Mouse (Mus musculus) hindbrain, embryonic 16.5 days (tissue): ENCODE data around the gene Calml4. TPM values are rescaled to one million over a fixed set of nuclear protein-coding genes. Genes with fewer than 3 reads are reported as not detected.
A peak's percentile ranks its signal among the peaks of the same experiment; 100 is the strongest.

Source experiments
- ATAC-seq: fragments of 200-750 bp; cut with Nextera tagmentation; 2 replicates; pipeline ENCODE4 v1.8.0; 2017; ENCODE audit warnings: moderate TSS enrichment, moderate library complexity
- H3K27ac ChIP-seq: fragments of 300-500 bp; sonication (generic); 2 replicates; pipeline ENCODE4 v1.5.1; 2014; ENCODE audit warnings: low read depth, mild to moderate bottlenecking, control low read depth, low read length, moderate library complexity
- H3K27me3 ChIP-seq: fragments of 300-500 bp; sonication (generic); replicated peaks from 2 replicates; pipeline ENCODE4 v1.6.1; 2014; ENCODE audit warnings: low read length; ENCODE audit not compliant: control insufficient read depth, insufficient read depth
- H3K36me3 ChIP-seq: fragments of 300-500 bp; sonication (generic); 2 replicates; pipeline ENCODE4 v1.6.1; 2014; ENCODE audit warnings: mild to moderate bottlenecking, low read length, moderate library complexity, mixed read lengths; ENCODE audit not compliant: control insufficient read depth, insufficient read depth
- H3K4me1 ChIP-seq: fragments of 300-500 bp; sonication (generic); 2 replicates; pipeline ENCODE4 v1.6.1; 2014; ENCODE audit warnings: low read depth, low read length; ENCODE audit not compliant: control insufficient read depth, insufficient read depth
- H3K4me2 ChIP-seq: fragments of 300-500 bp; sonication (generic); 2 replicates; pipeline ENCODE4 v1.6.1; 2014; ENCODE audit warnings: mild to moderate bottlenecking, low read length, control low read depth, moderate library complexity
- H3K4me3 ChIP-seq: fragments of 300-500 bp; sonication (generic); 2 replicates; pipeline ENCODE4 v1.5.1; 2014; ENCODE audit warnings: mild to moderate bottlenecking, low read length, control low read depth, moderate library complexity
- H3K9ac ChIP-seq: fragments of 300-500 bp; sonication (generic); 2 replicates; pipeline ENCODE4 v1.6.1; 2014; ENCODE audit warnings: low read depth, mild to moderate bottlenecking, control low read depth, low read length, moderate library complexity
- H3K9me3 ChIP-seq: fragments of 300-500 bp; sonication (generic); 2 replicates; pipeline ENCODE4 v1.6.1; 2014; ENCODE audit warnings: mild to moderate bottlenecking, low read length, moderate library complexity; ENCODE audit not compliant: control insufficient read depth
- WGBS: fragments of 180-500 bp; shearing (Covaris S2); extraction: QIAGEN DNeasy Blood & Tissue Kit; methylation state at CpG from one replicate; pipeline ENCODE4 v1.1.7; 2014; 5-methylcytosine and 5-hydroxymethylcytosine counted together
- polyA plus RNA-seq: library from polyadenylated mRNA; unstranded; fragments of >200 nt; fragmentation: Nextera tagmentation; extraction: Ambion mirVana; gene quantifications from 2 replicates; pipeline ENCODE4 v1.2.1, GENCODE M21; 2015

Calml4 gene
- polyA plus RNA-seq, 1 experiment from 2014 or later = 22.8 TPM

- Histone ChIP-seq H3K4me2 (no peak overlapping the region), H3K9me3 (no peaks in the 10 kb centered on the region), H3K9ac (no peak overlapping the region), H3K36me3 (no peaks in the 10 kb centered on the region), H3K27me3 (no peaks in the 10 kb centered on the region), H3K27ac (no peak overlapping the region), H3K4me1 (peaks cover 15% of the 10 kb centered on the region), H3K4me3 (no peak overlapping the region)
- ATAC-seq = no peak
- WGBS = 83% methylated on average over 6 of the region's 6 CpGs
Observed at GRCm38 (mm10) chr9:62829877-62830276, 28.0 kb upstream of the Calml4 start.

GRCm38 (mm10) chr9:62834906-62835305 is 23.0 kb upstream of the Calml4 start:
- peaks cover 11% of the 10 kb centered on the region for H3K4me1 ChIP-seq
- WGBS = 87% methylated on average over 5 of the region's 5 CpGs
- no peak overlapping the region for H3K4me2 ChIP-seq
- no peak overlapping the region for H3K27ac ChIP-seq
- H3K27me3 ChIP-seq = no peaks in the 10 kb centered on the region
- no peaks in the 10 kb centered on the region for H3K36me3 ChIP-seq
- H3K4me3 ChIP-seq = no peak overlapping the region
- no peak for ATAC-seq
- H3K9me3 ChIP-seq = no peaks in the 10 kb centered on the region
- no peak overlapping the region for H3K9ac ChIP-seq

- no peak overlapping the region for H3K9ac ChIP-seq
- peaks cover 11% of the 10 kb centered on the region for H3K4me1 ChIP-seq
- 36% methylated on average over 4 of the region's 4 CpGs for WGBS
- H3K27ac ChIP-seq = no peak overlapping the region
- H3K4me3 ChIP-seq = no peak overlapping the region
- ATAC-seq = no peak
- no peaks in the 10 kb centered on the region for H3K9me3 ChIP-seq
- no peak overlapping the region for H3K4me2 ChIP-seq
- H3K27me3 ChIP-seq = no peaks in the 10 kb centered on the region
- H3K36me3 ChIP-seq = no peaks in the 10 kb centered on the region
Observed at GRCm38 (mm10) chr9:62835705-62836446, 22.0 kb upstream of the Calml4 start.

GRCm38 (mm10) chr9:62837611-62838010 is 20.3 kb upstream of the Calml4 start:
- Histone ChIP-seq H3K36me3 (no peaks in the 10 kb centered on the region), H3K27ac (no peak overlapping the region), H3K4me2 (no peak overlapping the region), H3K9ac (no peak overlapping the region), H3K4me1 (peaks cover 11% of the 10 kb centered on the region), H3K9me3 (no peaks in the 10 kb centered on the region), H3K27me3 (no peaks in the 10 kb centered on the region), H3K4me3 (no peak overlapping the region)
- no peak for ATAC-seq
- 63% methylated on average over 3 of the region's 3 CpGs for whole genome bisulfite sequencing

- peak overlapping the region; percentile 66 for H3K9ac ChIP-seq
- H3K4me3 ChIP-seq = peak overlapping the region; percentile 47
- peak; percentile 35 for ATAC-seq
- no peaks in the 10 kb centered on the region for H3K36me3 ChIP-seq
- no peaks in the 10 kb centered on the region for H3K27me3 ChIP-seq
- H3K4me2 ChIP-seq = peak overlapping the region; percentile 82
- peaks cover 11% of the 10 kb centered on the region for H3K4me1 ChIP-seq
- H3K27ac ChIP-seq = peak overlapping the region; percentile 59; the same call in 1 of the 2 replicates
- WGBS = 23% methylated on average over 8 of the region's 8 CpGs
- H3K9me3 ChIP-seq = no peaks in the 10 kb centered on the region
Observed at GRCm38 (mm10) chr9:62838146-62838505, 19.8 kb upstream of the Calml4 start.

- WGBS = under 1% methylated on average over 39 of the region's 48 CpGs
- Histone ChIP-seq H3K36me3 (no peaks in the 10 kb centered on the region), H3K9ac (peak within 1 kb of the TSS; percentile 66), H3K9me3 (no peaks in the 10 kb centered on the region), H3K4me2 (peak within 1 kb of the TSS; percentile 82), H3K27ac (peak within 1 kb of the TSS; percentile 59), H3K4me1 (peaks cover 11% of the 10 kb centered on the region), H3K27me3 (no peaks in the 10 kb centered on the region), H3K4me3 (peak within 1 kb of the TSS; percentile 47)
- ATAC-seq = peak; percentile 87
Observed at GRCm38 (mm10) chr9:62838506-62839171, 19.2 kb upstream of the Calml4 start, which contains the start of gene Cln6. Cln6 (plus strand) TSS chr9:62838785.

GRCm38 (mm10) chr9:62839172-62839770 is 18.6 kb upstream of the Calml4 start:
- H3K4me3 ChIP-seq = peak overlapping the region; percentile 47
- H3K4me2 ChIP-seq = peak overlapping the region; percentile 82
- H3K4me1 ChIP-seq = peaks cover 11% of the 10 kb centered on the region
- H3K27me3 ChIP-seq = no peaks in the 10 kb centered on the region
- ATAC-seq = peak; percentile 32
- peak overlapping the region; percentile 66 for H3K9ac ChIP-seq
- WGBS = 17% methylated on average over 14 of the region's 14 CpGs
- peak overlapping the region; percentile 59; the same call in 1 of the 2 replicates for H3K27ac ChIP-seq
- H3K36me3 ChIP-seq = no peaks in the 10 kb centered on the region
- H3K9me3 ChIP-seq = no peaks in the 10 kb centered on the region

GRCm38 (mm10) chr9:62843356-62844024 is 14.4 kb upstream of the Calml4 start:
- Histone ChIP-seq H3K4me2 (no peak overlapping the region), H3K9me3 (no peaks in the 10 kb centered on the region), H3K27ac (no peak overlapping the region), H3K27me3 (no peaks in the 10 kb centered on the region), H3K4me3 (no peak overlapping the region), H3K9ac (no peak overlapping the region), H3K36me3 (no peaks in the 10 kb centered on the region), H3K4me1 (peaks cover 8% of the 10 kb centered on the region)
- no peak for ATAC-seq
- 86% methylated on average over 10 of the region's 10 CpGs for WGBS

- ATAC-seq = no peak
- WGBS = 95% methylated on average over 5 of the region's 5 CpGs
- Histone ChIP-seq H3K9me3 (no peaks in the 10 kb centered on the region), H3K4me3 (no peak overlapping the region), H3K9ac (no peak overlapping the region), H3K36me3 (no peaks in the 10 kb centered on the region), H3K4me2 (no peak overlapping the region), H3K27ac (no peak overlapping the region), H3K27me3 (no peaks in the 10 kb centered on the region), H3K4me1 (peaks cover 3% of the 10 kb centered on the region)
Observed at GRCm38 (mm10) chr9:62844461-62844860, 13.4 kb upstream of the Calml4 start.
